Mouse (Mus musculus) midbrain, postnatal 0 days (tissue): ENCODE results near the gene Cpm. TPM values are rescaled to one million over a fixed set of nuclear protein-coding genes. Genes with fewer than 3 reads are reported as not detected.

Experiments used
- ATAC-seq: fragments of 200-750 bp; cut with Nextera tagmentation; 2 replicates; pipeline ENCODE4 v1.8.0; 2017; ENCODE audit warnings: moderate number of reproducible peaks, mild to moderate bottlenecking, moderate TSS enrichment, moderate library complexity; ENCODE audit not compliant: low FRiP score
- DNase-seq: peaks from one replicate; pipeline ENCODE4 v3.0.0-alpha.2; 2015; ENCODE audit warnings: low spot score
- H3K27ac ChIP-seq: fragments of 300-500 bp; sonication (generic); 2 replicates; pipeline ENCODE4 v1.5.1; 2014; ENCODE audit warnings: low read depth, mild to moderate bottlenecking, low read length, mixed read lengths
- H3K27me3 ChIP-seq: fragments of 300-500 bp; sonication (generic); 2 replicates; pipeline ENCODE4 v1.6.1; 2014; ENCODE audit warnings: low read length, control low read depth, mixed read lengths; ENCODE audit not compliant: insufficient read depth
- H3K36me3 ChIP-seq: fragments of 300-500 bp; sonication (generic); 2 replicates; pipeline ENCODE4 v1.6.1; 2014; ENCODE audit warnings: low read length, control low read depth, mixed read lengths; ENCODE audit not compliant: insufficient read depth
- H3K4me1 ChIP-seq: fragments of 300-500 bp; sonication (generic); 2 replicates; pipeline ENCODE4 v1.6.1; 2014; ENCODE audit warnings: mild to moderate bottlenecking, control low read depth, antibody characterized with exemption, low read length, mixed read lengths; ENCODE audit not compliant: insufficient read depth
- H3K4me2 ChIP-seq: fragments of 300-500 bp; sonication (generic); 2 replicates; pipeline ENCODE4 v1.6.1; 2014; ENCODE audit warnings: low read depth, mild to moderate bottlenecking, low read length, mixed read lengths; ENCODE audit not compliant: poor library complexity, severe bottlenecking
- H3K4me3 ChIP-seq: fragments of 300-500 bp; sonication (generic); 2 replicates; pipeline ENCODE4 v1.5.1; 2014; ENCODE audit warnings: low read depth, mild to moderate bottlenecking, low read length, moderate library complexity
- H3K9ac ChIP-seq: fragments of 300-500 bp; sonication (generic); replicated peaks from 2 replicates; pipeline ENCODE4 v1.6.1; 2014; ENCODE audit warnings: mild to moderate bottlenecking, low read length, moderate library complexity, mixed read lengths; ENCODE audit not compliant: poor library complexity, severe bottlenecking
- H3K9me3 ChIP-seq: fragments of 300-500 bp; sonication (generic); 2 replicates; pipeline ENCODE4 v1.6.1; 2016; ENCODE audit warnings: low read length, control low read depth
- CTCF ChIP-seq: IDR thresholded peaks from 2 replicates; pipeline ENCODE4 v1.5.1; 2016; ENCODE audit warnings: antibody characterized with exemption, mild to moderate bottlenecking
- WGBS: fragments of 180-500 bp; shearing (Covaris S2); extraction: QIAGEN DNeasy Blood & Tissue Kit; methylation state at CpG from one replicate; pipeline ENCODE4 v1.1.7; 2014; 5-methylcytosine and 5-hydroxymethylcytosine counted together
- polyA plus RNA-seq: library from polyadenylated mRNA; unstranded; fragments of >200 nt; fragmentation: Nextera tagmentation; extraction: Ambion mirVana; gene quantifications from 2 replicates; pipeline ENCODE4 v1.2.1, GENCODE M21; 2015
- total RNA-seq: library from RNA; depleted of rRNA; stranded (reverse); fragments of >200 nt; gene quantifications from 2 replicates; pipeline ENCODE4 v1.2.3, GENCODE M21; 2014

Gene Cpm
- total and polyA plus RNA-seq, 2 experiments from 2014 or later = 3.9 to 7.9 TPM

DNA sequence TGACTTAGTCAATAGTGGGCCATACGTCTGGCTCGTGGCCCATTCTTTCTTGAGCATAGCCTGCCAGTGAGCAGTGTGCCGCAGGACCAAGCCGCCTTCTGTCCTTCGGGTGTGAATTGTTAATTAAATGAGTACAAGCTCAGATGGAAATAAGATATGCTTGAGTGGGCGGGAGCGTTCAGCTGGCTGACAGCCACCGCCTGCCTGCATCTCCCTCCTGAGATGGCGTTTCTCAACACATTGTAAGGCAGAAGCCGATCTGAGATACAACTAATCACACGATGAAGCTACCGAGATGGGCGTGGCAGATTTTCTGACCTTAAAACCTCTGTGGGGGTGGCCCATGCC is 17.8 kb downstream of the Cpm start:
- H3K27me3 ChIP-seq = no peaks in the 10 kb centered on the region
- no peak overlapping the region for H3K4me3 ChIP-seq
- no peak for TF ChIP-seq CTCF
- 48% methylated on average over 13 of the region's 13 CpGs for WGBS
- H3K9ac ChIP-seq = no peak overlapping the region
- DNase-seq (peak; percentile 83), ATAC-seq (peak; percentile 47; the same call in 1 of the 2 replicates)
- no peak overlapping the region for H3K27ac ChIP-seq
- H3K9me3 ChIP-seq = no peaks in the 10 kb centered on the region
- H3K36me3 ChIP-seq = no peaks in the 10 kb centered on the region
- H3K4me1 ChIP-seq = no peaks in the 10 kb centered on the region
- no peak overlapping the region for H3K4me2 ChIP-seq

DNA sequence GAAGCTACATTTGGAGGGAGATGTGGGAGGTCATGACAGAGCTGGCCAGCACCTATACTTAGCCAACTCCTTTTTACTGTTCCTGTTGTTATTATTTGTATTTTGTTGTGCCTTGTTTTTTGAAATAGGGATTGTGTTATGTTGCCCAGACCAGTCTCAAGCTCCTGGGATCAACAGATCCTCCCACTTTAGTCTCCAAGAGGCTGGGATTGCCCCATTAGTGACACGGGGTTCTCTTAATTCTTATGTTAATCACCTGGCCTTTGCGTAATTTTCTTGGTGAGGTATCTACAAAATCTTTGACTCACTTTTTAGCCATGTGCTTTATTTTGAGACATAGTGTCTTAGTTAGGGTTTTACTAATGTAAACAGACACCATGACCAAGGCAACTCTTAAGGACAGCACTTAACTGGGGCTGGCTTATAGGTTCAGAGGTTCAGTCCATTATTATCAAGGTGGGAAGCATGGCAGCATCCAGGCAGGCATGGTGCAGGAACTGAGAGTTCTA is 18.7 kb downstream of the Cpm start:
- Histone ChIP-seq H3K27me3 (no peaks in the 10 kb centered on the region), H3K9ac (no peak overlapping the region), H3K36me3 (no peaks in the 10 kb centered on the region), H3K4me3 (no peak overlapping the region), H3K4me2 (no peak overlapping the region), H3K9me3 (no peaks in the 10 kb centered on the region), H3K4me1 (no peaks in the 10 kb centered on the region), H3K27ac (no peak overlapping the region)
- DNase-seq (no peak), ATAC-seq (no peak)
- WGBS = 90% methylated on average over 2 of the region's 2 CpGs
- TF ChIP-seq CTCF = no peak

DNA sequence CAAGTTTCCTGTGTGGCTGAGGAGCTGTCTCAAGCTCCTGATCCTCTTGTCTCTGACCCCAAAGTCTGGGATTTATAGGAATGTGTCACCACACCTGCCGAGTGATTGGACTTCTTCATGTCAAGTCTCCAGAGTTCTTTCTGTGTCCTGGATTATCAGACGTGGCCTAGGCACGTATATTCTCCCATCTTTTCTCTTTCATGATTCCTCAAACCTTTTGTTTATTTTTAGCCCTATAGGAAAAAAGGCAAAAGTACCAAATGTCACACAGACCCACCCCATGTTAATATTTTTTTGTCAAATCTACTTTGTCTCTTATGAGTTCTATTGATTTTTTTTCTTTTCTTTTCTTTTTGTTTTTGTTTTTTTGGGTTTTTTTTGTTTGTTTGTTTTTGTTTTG is 19.3 kb downstream of the Cpm start:
- Histone ChIP-seq H3K27me3 (no peaks in the 10 kb centered on the region), H3K9ac (no peak overlapping the region), H3K4me3 (no peak overlapping the region), H3K27ac (no peak overlapping the region), H3K4me1 (no peaks in the 10 kb centered on the region), H3K36me3 (no peaks in the 10 kb centered on the region), H3K4me2 (no peak overlapping the region), H3K9me3 (no peaks in the 10 kb centered on the region)
- DNase-seq (no peak), ATAC-seq (no peak)
- WGBS = 88% methylated on average over 3 of the region's 3 CpGs
- TF ChIP-seq CTCF = no peak

- Histone ChIP-seq H3K4me2 (no peak overlapping the region), H3K9ac (no peak overlapping the region), H3K27me3 (no peaks in the 10 kb centered on the region), H3K4me1 (no peaks in the 10 kb centered on the region), H3K9me3 (no peaks in the 10 kb centered on the region), H3K36me3 (no peaks in the 10 kb centered on the region), H3K4me3 (no peak overlapping the region), H3K27ac (no peak overlapping the region)
- ATAC-seq (no peak), DNase-seq (no peak)
- TF ChIP-seq CTCF = no peak
- WGBS = 91% methylated on average over 11 of the region's 11 CpGs
These were observed 20.2 kb downstream of the Cpm start for GRCm38 (mm10) chr10:117649292-117650041.

DNA sequence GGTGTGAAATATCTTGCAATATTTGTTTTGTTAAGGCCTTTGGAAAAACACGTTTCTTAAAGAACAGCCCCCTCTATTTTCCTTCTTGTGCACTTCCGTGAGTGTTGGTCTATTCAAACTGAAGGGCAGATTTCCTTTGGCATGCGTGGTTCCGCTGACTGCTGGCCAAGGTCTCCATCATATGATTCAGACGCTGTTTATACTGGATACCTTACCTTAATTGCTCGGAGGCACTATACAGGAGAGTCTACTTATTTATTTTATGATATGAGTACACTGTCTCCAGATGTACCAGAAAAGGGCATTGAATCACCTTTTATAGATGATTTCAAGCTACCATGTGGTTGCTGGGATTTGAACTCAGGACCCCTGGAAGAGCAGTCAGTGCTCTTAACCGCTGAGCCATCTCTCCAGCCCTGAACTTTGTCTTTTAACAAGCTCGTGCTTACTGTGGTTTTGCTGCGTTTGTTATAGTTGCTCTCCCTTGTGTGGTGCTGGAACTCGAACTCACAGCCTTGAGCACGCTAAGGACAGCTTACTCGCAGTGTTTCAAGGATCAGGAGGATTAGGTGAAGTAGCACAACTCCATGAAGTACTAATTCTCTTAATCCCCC is 20.8 kb downstream of the Cpm start:
- Histone ChIP-seq H3K9me3 (no peaks in the 10 kb centered on the region), H3K4me2 (no peak overlapping the region), H3K27ac (no peak overlapping the region), H3K4me1 (no peaks in the 10 kb centered on the region), H3K27me3 (no peaks in the 10 kb centered on the region), H3K4me3 (no peak overlapping the region), H3K36me3 (no peaks in the 10 kb centered on the region), H3K9ac (no peak overlapping the region)
- DNase-seq (no peak), ATAC-seq (no peak)
- no peak for TF ChIP-seq CTCF
- 92% methylated on average over 12 of the region's 12 CpGs for WGBS

DNA sequence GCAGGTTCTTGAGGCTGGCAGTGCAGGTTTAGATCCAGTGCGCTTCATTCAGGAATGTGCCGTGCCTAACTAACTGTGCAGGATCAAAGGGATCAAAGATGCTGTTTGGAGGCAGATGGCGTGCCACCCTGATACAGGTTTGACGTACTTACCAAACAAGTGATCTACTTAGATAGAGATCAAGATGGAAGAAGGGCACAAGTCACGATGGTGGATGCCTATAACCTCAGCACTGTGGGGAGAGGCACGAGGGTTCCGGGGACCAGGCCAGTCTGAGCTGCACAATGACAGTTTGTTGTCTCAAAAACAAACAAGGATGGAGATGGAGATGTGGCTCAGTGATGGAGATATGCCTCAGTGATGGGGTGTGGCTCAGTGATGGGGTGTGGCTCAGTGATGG is 21.4 kb downstream of the Cpm start:
- H3K4me2 ChIP-seq = no peak overlapping the region
- TF ChIP-seq CTCF = no peak
- no peak overlapping the region for H3K27ac ChIP-seq
- H3K4me3 ChIP-seq = no peak overlapping the region
- no peaks in the 10 kb centered on the region for H3K36me3 ChIP-seq
- no peaks in the 10 kb centered on the region for H3K27me3 ChIP-seq
- DNase-seq = no peak
- H3K4me1 ChIP-seq = no peaks in the 10 kb centered on the region
- H3K9ac ChIP-seq = no peak overlapping the region
- no peaks in the 10 kb centered on the region for H3K9me3 ChIP-seq
- 82% methylated on average over 7 of the region's 7 CpGs for WGBS
- ATAC-seq = no peak
